Mouse (Mus musculus) limb, embryonic 14.5 days (tissue): ENCODE data around the gene Rin3. TPM values are rescaled to one million over a fixed set of nuclear protein-coding genes. Genes with fewer than 3 reads are reported as not detected.

ENCODE experiments used
- ATAC-seq: fragments of 200-750 bp; cut with Nextera tagmentation; 2 replicates; pipeline ENCODE4 v1.8.0; 2017; ENCODE audit warnings: low read depth, moderate number of reproducible peaks, moderate TSS enrichment; ENCODE audit not compliant: low FRiP score
- DNase-seq: peaks from one replicate; pipeline ENCODE4 v3.0.0-alpha.2; 2015; ENCODE audit warnings: low spot score
- H3K27ac ChIP-seq: fragments of 300-500 bp; sonication (generic); replicated peaks from 2 replicates; pipeline ENCODE4 v1.5.1; 2014; ENCODE audit warnings: low read depth, mild to moderate bottlenecking, low read length, moderate library complexity, mixed read lengths
- H3K27me3 ChIP-seq: fragments of 300-500 bp; sonication (generic); 2 replicates; pipeline ENCODE4 v1.6.1; 2014; ENCODE audit warnings: low read length, mixed read lengths; ENCODE audit not compliant: control insufficient read depth, insufficient read depth
- H3K36me3 ChIP-seq: fragments of 300-500 bp; sonication (generic); 2 replicates; pipeline ENCODE4 v1.6.1; 2014; ENCODE audit warnings: mild to moderate bottlenecking, low read length, moderate library complexity, mixed read lengths; ENCODE audit not compliant: control insufficient read depth, insufficient read depth
- H3K4me1 ChIP-seq: fragments of 300-500 bp; sonication (generic); 2 replicates; pipeline ENCODE4 v1.6.1; 2014; ENCODE audit warnings: antibody characterized with exemption, low read length, mixed read lengths; ENCODE audit not compliant: control insufficient read depth, insufficient read depth
- H3K4me2 ChIP-seq: fragments of 300-500 bp; sonication (generic); replicated peaks from 2 replicates; pipeline ENCODE4 v1.6.1; 2014; ENCODE audit warnings: low read depth, mild to moderate bottlenecking, low read length, moderate library complexity; ENCODE audit not compliant: severe bottlenecking
- H3K4me3 ChIP-seq: fragments of 300-500 bp; sonication (generic); replicated peaks from 2 replicates; pipeline ENCODE4 v1.5.1; 2014; ENCODE audit warnings: low read length
- H3K9ac ChIP-seq: fragments of 300-500 bp; sonication (generic); 2 replicates; pipeline ENCODE4 v1.6.1; 2014; ENCODE audit warnings: mild to moderate bottlenecking, low read depth, low read length, moderate library complexity; ENCODE audit not compliant: severe bottlenecking
- H3K9me3 ChIP-seq: fragments of 300-500 bp; sonication (generic); 2 replicates; pipeline ENCODE4 v1.6.1; 2016; ENCODE audit warnings: low read length; ENCODE audit not compliant: control insufficient read depth
- POLR2A ChIP-seq: fragments of 200-500 bp; IDR thresholded peaks from 2 replicates; pipeline ENCODE4 v1.8.0; 2012; ENCODE audit warnings: inconsistent platforms, mild to moderate bottlenecking, moderate library complexity, borderline replicate concordance; ENCODE audit not compliant: insufficient read depth, insufficient read length; ENCODE audit errors: extremely low read depth
- WGBS: fragments of 180-500 bp; shearing (Covaris S2); extraction: QIAGEN DNeasy Blood & Tissue Kit; methylation state at CpG from one replicate; pipeline ENCODE4 v1.1.7; 2014; 5-methylcytosine and 5-hydroxymethylcytosine counted together
- polyA plus RNA-seq, 2 experiments: library from polyadenylated mRNA; depleted of rRNA in 1 of 2; stranded (reverse) in 1 of 2; unstranded in 1 of 2; fragments of >200 nt; fragmentation: Nextera tagmentation in 1 of 2; extraction: Ambion mirVana in 1 of 2; gene quantifications; 2 replicates each; pipeline versions ENCODE4 v1.2.1 to v1.2.3; 2012 to 2014

The Rin3 gene
- polyA plus RNA-seq, 2 experiments = 10.0 to 10.8 TPM

DNA sequence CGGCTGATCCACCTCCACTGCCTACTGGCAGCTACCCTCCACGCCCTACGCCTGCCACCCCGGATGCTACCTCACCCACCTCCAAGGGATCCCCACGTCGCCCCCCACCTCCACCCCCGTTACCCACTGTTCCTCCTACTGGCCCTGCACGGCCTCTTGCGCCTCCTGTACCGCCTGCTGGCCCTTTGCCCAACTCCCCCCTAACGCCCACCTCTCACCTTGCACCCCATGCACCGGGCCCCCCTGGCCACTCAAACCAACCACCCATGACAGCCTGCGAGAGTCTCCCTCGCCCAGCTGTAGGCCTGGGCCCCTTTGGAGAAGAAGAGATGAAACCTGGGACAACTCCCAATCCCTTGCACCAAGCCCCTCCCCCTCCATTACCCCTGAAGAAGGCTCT, 85.7 kb downstream of the Rin3 start:
- H3K9ac ChIP-seq = no peak overlapping the region
- DNase-seq (no peak), ATAC-seq (no peak)
- H3K9me3 ChIP-seq = no peaks in the 10 kb centered on the region
- H3K4me3 ChIP-seq = no peak overlapping the region
- 0 out of 2 replicates have a peak, but pooled peaks cover 8% of the 10 kb centered on the region for H3K36me3 ChIP-seq
- peaks cover 7% of the 10 kb centered on the region; the same call in 1 of the 2 replicates for H3K4me1 ChIP-seq
- 87% methylated on average over 14 of the region's 14 CpGs for WGBS
- TF ChIP-seq POLR2A = no peak
- H3K27me3 ChIP-seq = no peaks in the 10 kb centered on the region
- H3K27ac ChIP-seq = no peak overlapping the region
- H3K4me2 ChIP-seq = no peak overlapping the region

DNA sequence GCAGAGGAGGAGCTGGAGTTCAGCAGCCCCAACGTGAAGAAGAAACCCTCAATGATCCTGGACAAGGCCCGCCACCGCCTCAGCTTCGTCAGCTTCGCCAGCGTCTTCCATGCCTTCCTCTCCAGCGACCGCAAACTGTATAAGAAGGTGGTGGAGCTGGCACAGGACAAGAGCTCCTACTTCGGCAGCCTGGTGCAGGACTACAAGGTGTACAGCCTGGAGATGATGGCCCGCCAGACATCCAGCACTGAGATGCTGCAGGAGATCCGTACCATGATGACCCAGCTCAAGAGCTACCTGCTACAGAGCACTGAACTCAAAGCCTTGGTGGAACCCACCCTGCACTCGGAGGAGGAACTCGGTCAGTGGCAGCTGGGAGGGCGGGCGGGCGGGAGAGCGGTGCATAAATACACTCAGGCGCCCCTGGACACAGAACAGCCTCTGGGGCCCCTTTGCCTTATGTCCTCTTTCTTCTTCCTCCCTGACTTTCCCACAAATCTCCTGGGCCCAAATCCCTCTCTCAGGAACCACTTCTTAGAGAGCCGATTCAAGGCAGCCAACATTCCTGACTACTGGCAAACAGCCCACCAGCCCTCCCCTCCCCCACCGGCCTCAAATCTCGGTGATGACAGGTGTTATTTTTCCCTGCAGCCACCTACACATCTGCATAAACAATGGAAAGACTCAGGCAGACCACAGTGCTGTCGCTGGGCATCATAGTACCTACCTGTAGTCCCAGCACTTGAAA, 86.8 kb downstream of the Rin3 start:
- H3K4me2 ChIP-seq = no peak overlapping the region
- no peaks in the 10 kb centered on the region for H3K27me3 ChIP-seq
- ATAC-seq (no peak), DNase-seq (no peak)
- 0 out of 2 replicates have a peak, but pooled peaks cover 8% of the 10 kb centered on the region for H3K36me3 ChIP-seq
- H3K27ac ChIP-seq = no peak overlapping the region
- H3K9ac ChIP-seq = no peak overlapping the region
- H3K4me1 ChIP-seq = peaks cover 7% of the 10 kb centered on the region; the same call in 1 of the 2 replicates
- no peak overlapping the region for H3K4me3 ChIP-seq
- TF ChIP-seq POLR2A = no peak
- H3K9me3 ChIP-seq = no peaks in the 10 kb centered on the region
- 69% methylated on average over 22 of the region's 22 CpGs for WGBS

DNA sequence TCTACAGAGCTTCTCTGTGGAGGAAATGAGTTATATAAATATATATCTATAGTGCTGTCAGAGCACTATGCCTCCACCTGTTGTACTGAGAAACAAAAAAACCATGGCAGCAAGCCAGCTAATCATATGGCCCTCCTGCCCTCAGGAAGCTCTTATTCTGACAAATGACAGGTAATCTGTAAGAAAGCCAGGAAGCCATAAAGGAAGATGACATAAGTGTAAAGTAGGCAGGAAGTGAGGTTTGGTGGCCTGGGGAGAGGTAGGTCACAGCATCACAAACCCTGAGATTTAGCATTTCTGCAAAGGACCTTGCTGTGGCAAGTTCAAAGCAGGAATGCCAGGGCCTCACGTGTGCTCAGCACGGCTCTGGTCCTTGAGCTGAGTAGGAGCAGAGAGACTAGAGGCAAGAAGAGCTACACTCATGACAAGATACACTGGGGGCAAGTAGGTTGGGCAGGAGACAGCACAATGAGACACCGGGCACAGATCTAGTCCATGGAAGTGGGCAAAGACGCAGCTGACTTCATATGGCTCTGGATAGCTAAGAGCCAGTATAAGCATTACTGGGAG, 88.2 kb downstream of the Rin3 start:
- 0 out of 2 replicates have a peak, but pooled peaks cover 10% of the 10 kb centered on the region for H3K36me3 ChIP-seq
- no peak overlapping the region for H3K4me2 ChIP-seq
- no peak for TF ChIP-seq POLR2A
- H3K27ac ChIP-seq = no peak overlapping the region
- WGBS = 79% methylated on average over 4 of the region's 4 CpGs
- H3K4me3 ChIP-seq = no peak overlapping the region
- no peaks in the 10 kb centered on the region for H3K27me3 ChIP-seq
- DNase-seq (no peak), ATAC-seq (no peak)
- H3K4me1 ChIP-seq = peaks cover 7% of the 10 kb centered on the region; the same call in 1 of the 2 replicates
- H3K9me3 ChIP-seq = no peaks in the 10 kb centered on the region
- no peak overlapping the region for H3K9ac ChIP-seq

DNA sequence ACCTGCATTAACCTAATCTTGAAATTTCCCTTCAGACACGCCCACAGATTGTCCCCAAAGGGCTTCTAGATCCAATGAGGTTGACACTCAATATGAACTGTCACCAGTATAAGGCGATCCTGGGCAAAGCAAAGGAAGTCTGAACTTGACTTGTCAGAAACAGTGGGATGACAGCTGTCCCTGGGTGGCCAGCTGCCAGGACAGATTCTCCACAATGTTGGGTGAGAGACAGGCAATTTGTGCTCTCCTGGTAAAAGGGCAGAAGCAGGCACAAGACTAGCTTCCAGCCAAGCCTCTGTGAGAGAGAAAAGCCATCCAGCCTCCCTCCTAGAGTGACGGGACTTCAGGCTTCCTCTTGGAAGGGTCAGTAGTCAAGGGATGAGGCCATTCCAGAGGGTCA, 89.5 kb downstream of the Rin3 start:
- Histone ChIP-seq H3K27ac (no peak overlapping the region), H3K9me3 (no peaks in the 10 kb centered on the region), H3K27me3 (no peaks in the 10 kb centered on the region), H3K4me3 (no peak overlapping the region), H3K9ac (no peak overlapping the region), H3K4me2 (no peak overlapping the region), H3K36me3 (0 out of 2 replicates have a peak, but pooled peaks cover 11% of the 10 kb centered on the region), H3K4me1 (peaks cover 7% of the 10 kb centered on the region; the same call in 1 of the 2 replicates)
- ATAC-seq (no peak), DNase-seq (no peak)
- no peak for TF ChIP-seq POLR2A
- 76% methylated on average over 3 of the region's 3 CpGs for WGBS

DNA sequence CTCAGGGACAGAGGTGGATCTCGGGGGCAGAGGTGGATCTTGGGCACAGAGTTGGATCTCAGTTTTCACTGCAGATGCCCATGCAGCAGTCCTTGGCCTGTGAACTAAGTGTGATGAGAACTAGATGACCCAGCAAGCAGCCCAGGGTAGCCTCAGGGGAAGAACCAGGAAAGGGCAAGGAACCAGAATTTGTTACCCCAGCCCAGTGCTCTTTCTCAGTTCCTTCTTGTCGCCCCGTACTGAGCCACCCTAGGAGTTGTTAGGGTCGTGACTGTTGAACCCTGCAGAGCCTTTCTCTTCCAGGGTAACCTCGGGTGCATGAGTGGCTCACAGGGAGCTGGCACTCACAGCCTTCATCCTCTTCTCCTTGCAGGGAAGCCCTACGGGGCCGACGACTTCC, 99.3 kb downstream of the Rin3 start:
- WGBS = 74% methylated on average over 8 of the region's 8 CpGs
- Histone ChIP-seq H3K4me1 (no peaks in the 10 kb centered on the region), H3K4me3 (no peak overlapping the region), H3K27me3 (no peaks in the 10 kb centered on the region), H3K9ac (no peak overlapping the region), H3K36me3 (peaks cover 6% of the 10 kb centered on the region; the same call in 1 of the 2 replicates), H3K4me2 (no peak overlapping the region), H3K9me3 (no peaks in the 10 kb centered on the region), H3K27ac (no peak overlapping the region)
- DNase-seq = no peak
- TF ChIP-seq POLR2A = no peak
- no peak for ATAC-seq
